Mouse (Mus musculus) heart, postnatal 0 days (tissue): Measurements from ENCODE around the gene Gm49373.

Experiments used
- CTCF ChIP-seq: IDR thresholded peaks from 2 replicates; pipeline ENCODE4 v1.5.1; 2016; ENCODE audit warnings: antibody characterized with exemption, control low read depth, low read depth
- EP300 ChIP-seq: IDR thresholded peaks from 2 replicates; pipeline ENCODE4 v1.6.1; 2016; ENCODE audit warnings: antibody characterized with exemption, low read depth

- TF ChIP-seq CTCF (no peak), EP300 (no peak)
These were observed 41.3 kb upstream of the Gm49373 start for GRCm38 (mm10) chr9:21114190-21114589.
